Mouse (Mus musculus) spleen, adult 2 months (tissue): ENCODE data around the gene AC134908.4. TPM values are rescaled to one million over a fixed set of nuclear protein-coding genes. Genes with fewer than 3 reads are reported as not detected.

ENCODE experiments used
- DNase-seq, 2 experiments: peaks; one replicate each; pipeline versions ENCODE4 v3.0.0 to v3.0.0-alpha.2; 2012 to 2021; ENCODE audit warnings: low spot score in 2 of 2, low read depth in 1 of 2
- H3K27ac ChIP-seq: fragments of 200-500 bp; 2 replicates; pipeline ENCODE4 v1.5.1; 2012; ENCODE audit warnings: low read length, inconsistent platforms; ENCODE audit not compliant: insufficient read depth
- H3K27me3 ChIP-seq: fragments of 200-500 bp; 2 replicates; pipeline ENCODE4 v1.6.1; 2012; ENCODE audit warnings: mild to moderate bottlenecking, moderate library complexity, low read length, inconsistent platforms; ENCODE audit not compliant: control insufficient read depth, insufficient read depth
- H3K36me3 ChIP-seq: fragments of 200-500 bp; 2 replicates; pipeline ENCODE4 v1.6.1; 2012; ENCODE audit warnings: mild to moderate bottlenecking, low read length, inconsistent platforms; ENCODE audit not compliant: control insufficient read depth, insufficient read depth
- H3K4me1 ChIP-seq: fragments of 200-500 bp; 2 replicates; pipeline ENCODE4 v1.6.1; 2011; ENCODE audit warnings: inconsistent platforms; ENCODE audit not compliant: control insufficient read depth, insufficient read depth, insufficient read length
- H3K4me3 ChIP-seq: fragments of 200-500 bp; 2 replicates; pipeline ENCODE4 v1.5.1; 2011; ENCODE audit warnings: mild to moderate bottlenecking, inconsistent platforms; ENCODE audit not compliant: insufficient read depth, insufficient read length; ENCODE audit errors: extremely low read depth
- CTCF ChIP-seq: fragments of 200-500 bp; IDR thresholded peaks from 2 replicates; pipeline ENCODE4 v1.5.1; 2011; ENCODE audit warnings: mild to moderate bottlenecking, inconsistent platforms; ENCODE audit not compliant: insufficient read depth, insufficient read length, insufficient replicate concordance; ENCODE audit errors: extremely low read depth
- POLR2A ChIP-seq: fragments of 200-500 bp; IDR thresholded peaks from 2 replicates; pipeline ENCODE4 v1.6.1; 2011; ENCODE audit warnings: low read depth, low read length, inconsistent platforms
- WGBS: fragments of 180-500 bp; shearing (Covaris S2); methylation state at CpG from one replicate; pipeline ENCODE4 v1.1.7; 2018; 5-methylcytosine and 5-hydroxymethylcytosine counted together
- polyA plus RNA-seq: library from polyadenylated mRNA; depleted of rRNA; stranded (reverse); fragments of >200 nt; gene quantifications from 2 replicates; pipeline ENCODE4 v1.2.3, GENCODE M21; 2012

Gene AC134908.4
- polyA plus RNA-seq, 1 experiment, result 1.1 TPM

- 36% methylated on average over 4 of the region's 4 CpGs for WGBS
- TF ChIP-seq CTCF, result no peak
- no peak for TF ChIP-seq POLR2A
- H3K4me1 ChIP-seq, result no peaks in the 10 kb centered on the region
- no peak overlapping the region for H3K27ac ChIP-seq
- no peak for DNase-seq
- no peaks in the 10 kb centered on the region for H3K36me3 ChIP-seq
- no peak overlapping the region for H3K4me3 ChIP-seq
- no peaks in the 10 kb centered on the region for H3K27me3 ChIP-seq
These were observed 39.7 kb downstream of the AC134908.4 start for GRCm38 (mm10) chr17:25755627-25756377.

- no peaks in the 10 kb centered on the region for H3K27me3 ChIP-seq
- H3K4me3 ChIP-seq, result no peak overlapping the region
- no peak for DNase-seq
- 86% methylated on average over 4 of the region's 4 CpGs for WGBS
- no peak for TF ChIP-seq POLR2A
- no peak for TF ChIP-seq CTCF
- H3K4me1 ChIP-seq, result no peaks in the 10 kb centered on the region
- H3K27ac ChIP-seq, result no peak overlapping the region
- H3K36me3 ChIP-seq, result no peaks in the 10 kb centered on the region
These were observed 40.4 kb downstream of the AC134908.4 start for GRCm38 (mm10) chr17:25755086-25755485.

GRCm38 (mm10) chr17:25754241-25754640, 41.2 kb downstream of the AC134908.4 start, which contains the start of gene Msln:
TSS of gene Msln (minus strand) at chr17:25754378.
- Histone ChIP-seq H3K27me3 (no peaks in the 10 kb centered on the region), H3K27ac (no peak within 1 kb of the TSS), H3K4me3 (no peak within 1 kb of the TSS), H3K4me1 (no peaks in the 10 kb centered on the region), H3K36me3 (no peaks in the 10 kb centered on the region)
- no peak for DNase-seq
- TF ChIP-seq POLR2A, result no peak
- no peak for TF ChIP-seq CTCF
- WGBS, result 87% methylated on average over 9 of the region's 9 CpGs

- 48% methylated on average over 5 of the region's 5 CpGs for WGBS
- Histone ChIP-seq H3K27ac (no peak overlapping the region), H3K27me3 (no peaks in the 10 kb centered on the region), H3K36me3 (no peaks in the 10 kb centered on the region), H3K4me1 (no peaks in the 10 kb centered on the region), H3K4me3 (no peak overlapping the region)
- no peak for TF ChIP-seq CTCF
- TF ChIP-seq POLR2A, result no peak
- no peak for DNase-seq
These were observed 44.0 kb downstream of the AC134908.4 start for GRCm38 (mm10) chr17:25751446-25751845.

- DNase-seq, result no peak
- Histone ChIP-seq H3K36me3 (no peaks in the 10 kb centered on the region), H3K27ac (no peak overlapping the region), H3K4me1 (no peaks in the 10 kb centered on the region), H3K27me3 (no peaks in the 10 kb centered on the region), H3K4me3 (no peak overlapping the region)
- TF ChIP-seq CTCF, result no peak
- no peak for TF ChIP-seq POLR2A
- WGBS, result 77% methylated on average over 6 of the region's 6 CpGs
These were observed 46.1 kb downstream of the AC134908.4 start for GRCm38 (mm10) chr17:25749314-25749713.

DNA sequence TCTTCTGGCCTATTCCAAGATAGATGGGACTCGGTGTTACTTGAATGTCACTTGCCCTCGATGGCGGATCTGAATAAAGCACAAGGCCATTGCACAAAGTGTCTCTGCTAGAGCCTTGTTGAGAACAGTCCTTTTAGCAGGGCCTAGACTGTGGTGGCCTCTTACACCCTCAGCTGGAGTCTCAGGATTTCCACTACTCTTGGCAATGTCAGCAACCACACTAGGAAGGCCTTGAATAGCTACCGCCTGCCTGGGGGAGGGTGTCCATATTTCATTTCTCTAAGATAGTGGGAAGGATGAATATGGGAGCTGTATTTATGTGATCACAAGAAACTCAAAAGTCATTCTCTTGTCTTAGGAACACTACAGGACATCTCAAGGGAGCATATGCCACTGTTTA, 47.2 kb downstream of the AC134908.4 start:
- Histone ChIP-seq H3K27me3 (no peaks in the 10 kb centered on the region), H3K27ac (no peak overlapping the region), H3K4me1 (no peaks in the 10 kb centered on the region), H3K36me3 (no peaks in the 10 kb centered on the region), H3K4me3 (no peak overlapping the region)
- DNase-seq, result no peak
- 90% methylated on average over 4 of the region's 4 CpGs for WGBS
- no peak for TF ChIP-seq POLR2A
- TF ChIP-seq CTCF, result no peak

GRCm38 (mm10) chr17:25744311-25744710, 51.1 kb downstream of the AC134908.4 start:
- no peak for DNase-seq
- no peaks in the 10 kb centered on the region for H3K4me1 ChIP-seq
- no peaks in the 10 kb centered on the region for H3K27me3 ChIP-seq
- TF ChIP-seq POLR2A, result no peak
- no peak for TF ChIP-seq CTCF
- 74% methylated on average over 10 of the region's 10 CpGs for WGBS
- H3K4me3 ChIP-seq, result no peak overlapping the region
- H3K36me3 ChIP-seq, result no peaks in the 10 kb centered on the region
- H3K27ac ChIP-seq, result no peak overlapping the region
